Mouse (Mus musculus): Measurements from ENCODE around the gene Clec11a.

- TF ChIP-seq ZC3H11A (IDR thresholded peaks at IDR 0.05; ENCODE audit: borderline replicate concordance, low read depth, low read length) = no peak
- no peak for TF ChIP-seq MAFK (IDR thresholded peaks at IDR 0.05; ENCODE audit: insufficient read depth, low read depth, low read length)
- no peak for TF ChIP-seq HCFC1 (IDR thresholded peaks at IDR 0.05; ENCODE audit: borderline replicate concordance, insufficient read depth, low read length)
- no peak for TF ChIP-seq CHD2 (IDR thresholded peaks at IDR 0.05; ENCODE audit: low read depth, low read length)
- TF ChIP-seq ZNF384 (IDR thresholded peaks at IDR 0.05; ENCODE audit: low read depth, low read length) = no peak
Observed at GRCm38 (mm10) chr7:44353601-44354340, 47.1 kb upstream of the Clec11a start.
